In genomic region chr8:70891356-70891755, GRCm38 (mm10) we compare ENCODE assay signal across 8 mouse cellular contexts. TPM values are rescaled to one million over a fixed set of nuclear protein-coding genes. Genes with fewer than 3 reads are reported as not detected.
DNase-seq lines count a peak whose midpoint lies in the region; ATAC-seq and TF ChIP-seq lines count a peak whose summit lies in the region.

No protein-coding gene starts in this region.

- peaks cover 62% of the 10 kb centered on the region for H3K27me3 ChIP-seq in megakaryocyte, embryonic 14.5 days (replicated peaks)
- H3K27me3 ChIP-seq in intestine, postnatal 0 days (replicated peaks; ENCODE audit: control insufficient read depth, insufficient read depth, low read length) = peaks cover 24% of the 10 kb centered on the region
- peaks cover 34% of the 10 kb centered on the region for H3K27me3 ChIP-seq in liver, embryonic 14.5 days (ENCODE audit: control insufficient read depth, insufficient read depth, low read length)
- peaks cover 29% of the 10 kb centered on the region for H3K27me3 ChIP-seq in stomach, embryonic 16.5 days (ENCODE audit: control insufficient read depth, insufficient read depth, low read length)

- peaks cover 39% of the 10 kb centered on the region for H3K36me3 ChIP-seq in megakaryocyte, embryonic 14.5 days (replicated peaks; ENCODE audit: low read length)
- H3K36me3 ChIP-seq in intestine, postnatal 0 days (ENCODE audit: control insufficient read depth, insufficient read depth) = peaks cover 22% of the 10 kb centered on the region
- peaks cover 26% of the 10 kb centered on the region for H3K36me3 ChIP-seq in liver, embryonic 14.5 days (replicated peaks; ENCODE audit: control insufficient read depth, insufficient read depth, low read depth)
- peaks cover 17% of the 10 kb centered on the region; the same call in 1 of the 2 replicates for H3K36me3 ChIP-seq in stomach, embryonic 16.5 days (ENCODE audit: control insufficient read depth, insufficient read depth, low read length)

- 8% methylated on average over 21 of the region's 21 CpGs for WGBS in intestine, postnatal 0 days
- WGBS in liver, embryonic 14.5 days (ENCODE audit: insufficient replicate concordance) = 10% methylated on average over 21 of the region's 21 CpGs
- 10% methylated on average over 21 of the region's 21 CpGs for WGBS in stomach, embryonic 16.5 days

- peak overlapping the region; percentile 42 for H3K4me3 ChIP-seq in megakaryocyte, embryonic 14.5 days (replicated peaks)
- peak overlapping the region; percentile 34 for H3K4me3 ChIP-seq in intestine, postnatal 0 days (ENCODE audit: low read depth, low read length)
- no peak overlapping the region for H3K4me3 ChIP-seq in liver, embryonic 14.5 days (ENCODE audit: insufficient read depth in 1 of 2, low read depth in 2 of 2, low read length in 2 of 2)
- peak overlapping the region; percentile 41 for H3K4me3 ChIP-seq in stomach, embryonic 16.5 days (replicated peaks; ENCODE audit: low read length)

- H3K9me3 ChIP-seq in megakaryocyte, embryonic 14.5 days = peaks cover 21% of the 10 kb centered on the region
- H3K9me3 ChIP-seq in intestine, postnatal 0 days (ENCODE audit: control insufficient read depth) = no peaks in the 10 kb centered on the region
- H3K9me3 ChIP-seq in liver, embryonic 14.5 days (ENCODE audit: control insufficient read depth, low read length) = no peaks in the 10 kb centered on the region
- no peaks in the 10 kb centered on the region for H3K9me3 ChIP-seq in stomach, embryonic 16.5 days (replicated peaks; ENCODE audit: control insufficient read depth, low read length)

- no peak for TF ChIP-seq EP300 in liver, embryonic 14.5 days (IDR thresholded peaks at IDR 0.05; ENCODE audit: low read depth)

- H3K4me1 ChIP-seq in megakaryocyte, embryonic 14.5 days = peaks cover 75% of the 10 kb centered on the region
- H3K4me1 ChIP-seq in intestine, postnatal 0 days (replicated peaks; ENCODE audit: control insufficient read depth, insufficient read depth, low read length) = 0 out of 2 replicates have a peak, but pooled peaks cover 3% of the 10 kb centered on the region
- H3K4me1 ChIP-seq in liver, embryonic 14.5 days (replicated peaks; ENCODE audit: control insufficient read depth in 2 of 2, insufficient read depth in 2 of 2, low read length in 1 of 2) = peaks cover 0 to 3% of the 10 kb centered on the region in 2 experiments; a peak in 1 of 4 replicates
- peaks cover 15% of the 10 kb centered on the region for H3K4me1 ChIP-seq in stomach, embryonic 16.5 days (ENCODE audit: control insufficient read depth, insufficient read depth, low read length)

- H3K4me2 ChIP-seq in intestine, postnatal 0 days (replicated peaks; ENCODE audit: low read depth) = peak overlapping the region; percentile 66
- no peak overlapping the region for H3K4me2 ChIP-seq in liver, embryonic 14.5 days (ENCODE audit: low read depth)
- peak overlapping the region; percentile 34 for H3K4me2 ChIP-seq in stomach, embryonic 16.5 days (ENCODE audit: low read depth, low read length)

- no peak for TF ChIP-seq CTCF in intestine, postnatal 0 days (IDR thresholded peaks at IDR 0.05; ENCODE audit: low read depth)
- no peak for TF ChIP-seq CTCF in liver, embryonic 14.5 days (IDR thresholded peaks at IDR 0.05; ENCODE audit: low read depth)

- H3K9ac ChIP-seq in intestine, postnatal 0 days (ENCODE audit: low read depth, low read length) = no peak overlapping the region
- H3K9ac ChIP-seq in liver, embryonic 14.5 days (replicated peaks) = no peak overlapping the region
- 0 out of 2 replicates have a peak overlapping the region, but pooled peaks have one; percentile 63 for H3K9ac ChIP-seq in stomach, embryonic 16.5 days (ENCODE audit: low read length)

- ATAC-seq in megakaryocyte, adult 5-6 weeks (ENCODE audit: poor library complexity, severe bottlenecking) = no peak
- peak; percentile 81 for ATAC-seq in intestine, postnatal 0 days
- ATAC-seq in liver, embryonic 14.5 days (ENCODE audit: insufficient read depth) = peak; percentile 12; the same call in 1 of the 2 replicates
- peak; percentile 82 for ATAC-seq in stomach, embryonic 16.5 days (ENCODE audit: insufficient read depth, low FRiP score)
- no peak for ATAC-seq in inflammation-experienced regulatory T-cells, adult 6 months

- DNase-seq in liver, embryonic 14.5 days (ENCODE audit: low read depth in 3 of 3, low spot score in 3 of 3) = peak in 1 of 3 experiments; percentile 68
- no peak for DNase-seq in layer of hippocampus, postnatal 25 days (ENCODE audit: extremely low spot score in 1 of 2, low spot score in 1 of 2)
- no peak for DNase-seq in right cerebral cortex, postnatal 25 days

- H3K27ac ChIP-seq in intestine, postnatal 0 days (ENCODE audit: low read depth, low read length) = no peak overlapping the region
- no peak overlapping the region for H3K27ac ChIP-seq in liver, embryonic 14.5 days
- H3K27ac ChIP-seq in stomach, embryonic 16.5 days (ENCODE audit: low read length) = no peak overlapping the region

RNA-seq across cellular contexts. Expression of gene Slc5a5, which starts 1.2 kb away (rescaled TPM):
- polyA plus RNA-seq in megakaryocyte, embryonic 14.5 days (2012; ENCODE audit: insufficient read depth, low replicate concordance) = 0.13 and 1.5 TPM in 2 replicates
- total RNA-seq in megakaryocyte, adult 5-6 weeks (2015) = 0.07 TPM in 1 of 2 replicates, not detected in the other
- not detected in 2 replicates for total RNA-seq in megakaryocyte, adult 5-6 weeks (2017)
- polyA plus RNA-seq in intestine, postnatal 0 days (2015; fragmentation: Nextera tagmentation; extraction: Ambion mirVana) = 0.20 and 0.52 TPM in 2 replicates
- 0.06 and 0.10 TPM in 2 replicates for polyA plus RNA-seq in liver, embryonic 14.5 days (2012; rRNA removed)
- polyA plus RNA-seq in liver, embryonic 14.5 days (2014; fragmentation: Nextera tagmentation; extraction: Ambion mirVana) = 0.03 and 0.05 TPM in 2 replicates
- 8.2 and 13.8 TPM in 2 replicates for polyA plus RNA-seq in stomach, embryonic 16.5 days (2015; fragmentation: Nextera tagmentation; extraction: Ambion mirVana)
- polyA plus RNA-seq in inflammation-experienced regulatory T-cells, adult 6 months (2017; shearing (Covaris generic)) = not detected
- total RNA-seq in layer of hippocampus, postnatal 25 days (2021) = 10 to 100 TPM in 1 of 2 experiments, 1 to 10 TPM in 1; 6.9 to 10.5 TPM

RNA-seq across cellular contexts. Expression of gene Rpl18a, which starts 5.9 kb away (rescaled TPM):
- polyA plus RNA-seq in megakaryocyte, embryonic 14.5 days (2012; ENCODE audit: insufficient read depth, low replicate concordance) = 4,812 and 7,707 TPM in 2 replicates
- 5,087 and 5,550 TPM in 2 replicates for total RNA-seq in megakaryocyte, adult 5-6 weeks (2015)
- total RNA-seq in megakaryocyte, adult 5-6 weeks (2017) = 1,590 and 1,750 TPM in 2 replicates
- polyA plus RNA-seq in intestine, postnatal 0 days (2015; fragmentation: Nextera tagmentation; extraction: Ambion mirVana) = 2,933 and 2,947 TPM in 2 replicates
- polyA plus RNA-seq in liver, embryonic 14.5 days (2012; rRNA removed) = 2,449 and 2,899 TPM in 2 replicates
- 3,155 and 3,211 TPM in 2 replicates for polyA plus RNA-seq in liver, embryonic 14.5 days (2014; fragmentation: Nextera tagmentation; extraction: Ambion mirVana)
- polyA plus RNA-seq in stomach, embryonic 16.5 days (2015; fragmentation: Nextera tagmentation; extraction: Ambion mirVana) = 3,565 and 3,656 TPM in 2 replicates
- polyA plus RNA-seq in inflammation-experienced regulatory T-cells, adult 6 months (2017; shearing (Covaris generic)) = over 10,000 TPM in 2 of 3 experiments, 1,000 to 10,000 TPM in 1; 6,080 to 11,053 (median 10,917) TPM
- total RNA-seq in layer of hippocampus, postnatal 25 days (2021) = 100 to 1,000 TPM; 634 to 770 TPM

RNA-seq across cellular contexts. Expression of gene Map1s, which starts 14.4 kb away (rescaled TPM):
- 69.6 and 104 TPM in 2 replicates for polyA plus RNA-seq in megakaryocyte, embryonic 14.5 days (2012; ENCODE audit: insufficient read depth, low replicate concordance)
- 15.0 and 17.1 TPM in 2 replicates for total RNA-seq in megakaryocyte, adult 5-6 weeks (2015)
- total RNA-seq in megakaryocyte, adult 5-6 weeks (2017) = 11.3 and 11.8 TPM in 2 replicates
- 13.8 and 14.7 TPM in 2 replicates for polyA plus RNA-seq in intestine, postnatal 0 days (2015; fragmentation: Nextera tagmentation; extraction: Ambion mirVana)
- polyA plus RNA-seq in liver, embryonic 14.5 days (2012; rRNA removed) = 11.5 and 15.4 TPM in 2 replicates
- 9.3 and 11.8 TPM in 2 replicates for polyA plus RNA-seq in liver, embryonic 14.5 days (2014; fragmentation: Nextera tagmentation; extraction: Ambion mirVana)
- polyA plus RNA-seq in stomach, embryonic 16.5 days (2015; fragmentation: Nextera tagmentation; extraction: Ambion mirVana) = 39.8 and 41.4 TPM in 2 replicates
- 10 to 100 TPM; 13.9 to 16.7 (median 13.9) TPM for polyA plus RNA-seq in inflammation-experienced regulatory T-cells, adult 6 months (2017; shearing (Covaris generic))
- total RNA-seq in layer of hippocampus, postnatal 25 days (2021) = 10 to 100 TPM; 87.7 to 94.2 TPM

RNA-seq across cellular contexts. Expression of gene Ccdc124, which starts 17.6 kb away (rescaled TPM):
- 92.6 and 282 TPM in 2 replicates for polyA plus RNA-seq in megakaryocyte, embryonic 14.5 days (2012; ENCODE audit: insufficient read depth, low replicate concordance)
- 32.7 and 38.9 TPM in 2 replicates for total RNA-seq in megakaryocyte, adult 5-6 weeks (2015)
- 36.8 and 47.6 TPM in 2 replicates for total RNA-seq in megakaryocyte, adult 5-6 weeks (2017)
- 61.7 and 64.3 TPM in 2 replicates for polyA plus RNA-seq in intestine, postnatal 0 days (2015; fragmentation: Nextera tagmentation; extraction: Ambion mirVana)
- 20.4 and 34.3 TPM in 2 replicates for polyA plus RNA-seq in liver, embryonic 14.5 days (2012; rRNA removed)
- polyA plus RNA-seq in liver, embryonic 14.5 days (2014; fragmentation: Nextera tagmentation; extraction: Ambion mirVana) = 54.1 and 56.3 TPM in 2 replicates
- 85.6 and 89.6 TPM in 2 replicates for polyA plus RNA-seq in stomach, embryonic 16.5 days (2015; fragmentation: Nextera tagmentation; extraction: Ambion mirVana)
- 100 to 1,000 TPM in 1 of 3 experiments, 10 to 100 TPM in 2; 54.2 to 120 (median 63.1) TPM for polyA plus RNA-seq in inflammation-experienced regulatory T-cells, adult 6 months (2017; shearing (Covaris generic))
- 10 to 100 TPM; 92.7 to 95.6 TPM for total RNA-seq in layer of hippocampus, postnatal 25 days (2021)

RNA-seq across cellular contexts. Expression of gene Kcnn1, which starts 28.3 kb away (rescaled TPM):
- 3.4 and 11.8 TPM in 2 replicates for polyA plus RNA-seq in megakaryocyte, embryonic 14.5 days (2012; ENCODE audit: insufficient read depth, low replicate concordance)
- total RNA-seq in megakaryocyte, adult 5-6 weeks (2015) = not detected in 2 replicates
- total RNA-seq in megakaryocyte, adult 5-6 weeks (2017) = 0.33 TPM in 1 of 2 replicates, not detected in the other
- polyA plus RNA-seq in intestine, postnatal 0 days (2015; fragmentation: Nextera tagmentation; extraction: Ambion mirVana) = 0.17 and 0.30 TPM in 2 replicates
- polyA plus RNA-seq in liver, embryonic 14.5 days (2012; rRNA removed) = 0.27 and 0.34 TPM in 2 replicates
- polyA plus RNA-seq in liver, embryonic 14.5 days (2014; fragmentation: Nextera tagmentation; extraction: Ambion mirVana) = 0.08 and 0.17 TPM in 2 replicates
- 1.4 TPM in 2 replicates for polyA plus RNA-seq in stomach, embryonic 16.5 days (2015; fragmentation: Nextera tagmentation; extraction: Ambion mirVana)
- polyA plus RNA-seq in inflammation-experienced regulatory T-cells, adult 6 months (2017; shearing (Covaris generic)) = not detected
- total RNA-seq in layer of hippocampus, postnatal 25 days (2021) = 10 to 100 TPM; 19.4 to 22.4 TPM

Comparison
In these comparisons a context has a peak if more than half of its experiments do, and no peak if none do; other contexts are left out.
1. H3K4me3 ChIP-seq: peak in megakaryocyte, embryonic 14.5 days (single experiment), intestine, postnatal 0 days (single experiment) and stomach, embryonic 16.5 days (single experiment); none in liver, embryonic 14.5 days (0 of 2).
2. ATAC-seq: peak in intestine, postnatal 0 days (single experiment), liver, embryonic 14.5 days (single experiment) and stomach, embryonic 16.5 days (single experiment); none in megakaryocyte, adult 5-6 weeks (single experiment) and inflammation-experienced regulatory T-cells, adult 6 months (single experiment).